Mouse (Mus musculus): ENCODE results near the gene Ugt1a5.
A peak's percentile ranks its signal among the peaks of the same experiment; 100 is the strongest.

The Ugt1a5 gene

DNA sequence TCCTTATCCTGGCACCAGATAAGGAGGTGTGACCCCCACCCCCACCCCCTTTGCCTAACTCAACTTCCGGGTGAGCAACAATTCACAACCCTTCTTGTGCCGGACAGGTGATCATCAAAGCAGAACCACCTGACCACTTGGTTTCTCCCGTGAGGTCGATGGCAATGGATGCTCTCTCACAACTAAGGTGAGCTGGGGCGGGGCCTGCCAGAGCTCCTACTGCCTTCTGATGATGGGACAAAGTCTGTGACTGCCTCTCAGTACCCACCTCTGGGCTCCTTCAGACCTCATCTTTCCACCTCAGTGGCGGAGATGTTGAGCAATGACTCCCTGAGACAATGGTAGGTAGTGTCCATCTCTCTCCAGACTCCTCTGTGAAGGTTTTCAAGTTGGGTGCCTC lies 80.1 kb downstream of the Ugt1a5 start:
- no peak for DNase-seq

DNA sequence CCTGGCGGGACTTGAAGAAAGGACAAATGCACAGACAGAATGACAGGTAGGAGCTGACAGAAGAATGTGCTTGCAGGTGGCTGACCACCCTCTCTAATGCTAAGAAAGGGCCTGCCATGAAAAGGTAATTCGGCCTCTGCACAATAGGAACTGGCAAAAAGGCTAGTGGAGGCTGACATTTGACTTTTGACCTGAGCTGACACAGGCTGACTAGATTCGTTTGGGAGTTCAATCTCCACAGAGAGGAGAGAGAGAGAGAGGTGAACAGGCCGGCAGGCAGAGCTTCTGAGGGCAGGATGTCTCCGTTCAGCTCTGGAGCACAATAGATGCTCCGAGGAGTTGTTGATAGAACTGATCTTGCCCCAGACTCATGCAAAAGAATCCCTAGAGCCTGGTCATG lies 80.6 kb downstream of the Ugt1a5 start:
- no peak for DNase-seq

DNA sequence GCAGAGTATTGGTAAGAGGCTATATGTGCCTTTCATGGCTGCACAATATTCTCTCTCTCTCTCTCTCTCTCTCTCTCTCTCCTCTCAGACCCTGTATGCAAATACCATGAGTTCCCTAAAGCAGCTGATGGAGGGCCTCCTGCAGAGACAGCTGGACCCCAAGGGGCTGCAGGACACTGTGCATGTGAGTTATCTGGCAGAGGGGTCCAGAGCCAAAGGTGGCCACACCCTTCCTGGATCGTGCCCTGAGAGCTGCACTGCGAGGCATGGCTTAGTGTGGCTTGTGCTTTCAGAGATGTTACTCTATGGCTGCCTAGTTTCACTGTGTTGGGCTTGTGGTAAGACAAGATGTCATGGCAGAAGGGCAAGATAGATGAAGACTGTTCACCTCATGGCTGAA lies 81.8 kb downstream of the Ugt1a5 start:
- DNase-seq = no peak

GRCm38 (mm10) chr1:88248658-88249057 lies 82.8 kb downstream of the Ugt1a5 start:
- no peak for DNase-seq

GRCm38 (mm10) chr1:88249596-88249995 lies 83.8 kb downstream of the Ugt1a5 start:
- no peak for DNase-seq

DNA sequence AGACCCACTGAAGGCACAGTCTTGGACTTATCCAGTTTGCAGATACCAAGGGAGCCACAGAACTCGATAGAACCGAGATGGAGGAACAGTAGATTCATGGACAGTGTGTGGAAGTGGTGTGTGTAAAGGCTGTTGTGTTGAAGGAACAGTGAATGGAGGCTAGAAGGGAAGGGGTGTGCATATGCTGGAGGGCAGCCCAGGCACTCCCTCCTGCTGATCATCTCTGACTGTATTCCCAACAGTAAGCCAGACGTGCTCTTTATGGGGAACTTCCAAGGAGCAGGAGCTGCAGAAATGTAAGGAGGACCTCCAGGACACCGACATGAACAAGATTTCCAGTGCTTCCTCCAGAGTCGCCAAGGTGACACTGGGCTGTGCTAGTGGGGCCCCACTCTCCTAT lies 84.2 kb downstream of the Ugt1a5 start:
- no peak for DNase-seq

DNA sequence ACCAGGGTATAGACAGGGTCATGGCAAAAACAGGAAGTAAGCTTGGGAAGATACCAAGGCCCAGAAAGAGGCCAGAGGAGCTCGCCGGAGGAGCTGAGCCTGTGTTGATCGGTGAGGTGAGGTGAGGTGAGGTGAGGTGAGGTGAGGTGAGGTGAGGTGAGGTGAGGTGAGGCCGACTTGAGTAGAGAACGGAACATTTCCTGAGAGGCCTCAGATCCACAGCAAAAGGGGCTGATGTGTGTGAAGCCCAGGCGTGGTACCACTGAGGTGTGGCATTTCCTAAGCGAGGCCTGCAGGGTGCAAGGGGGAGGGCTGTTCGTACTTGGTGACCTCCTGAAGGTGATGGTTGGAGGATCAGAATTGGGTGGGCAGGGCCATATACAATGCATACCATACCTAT lies 87.3 kb downstream of the Ugt1a5 start:
- no peak for DNase-seq

GRCm38 (mm10) chr1:88253540-88253939 lies 87.7 kb downstream of the Ugt1a5 start:
- no peak for DNase-seq

DNA sequence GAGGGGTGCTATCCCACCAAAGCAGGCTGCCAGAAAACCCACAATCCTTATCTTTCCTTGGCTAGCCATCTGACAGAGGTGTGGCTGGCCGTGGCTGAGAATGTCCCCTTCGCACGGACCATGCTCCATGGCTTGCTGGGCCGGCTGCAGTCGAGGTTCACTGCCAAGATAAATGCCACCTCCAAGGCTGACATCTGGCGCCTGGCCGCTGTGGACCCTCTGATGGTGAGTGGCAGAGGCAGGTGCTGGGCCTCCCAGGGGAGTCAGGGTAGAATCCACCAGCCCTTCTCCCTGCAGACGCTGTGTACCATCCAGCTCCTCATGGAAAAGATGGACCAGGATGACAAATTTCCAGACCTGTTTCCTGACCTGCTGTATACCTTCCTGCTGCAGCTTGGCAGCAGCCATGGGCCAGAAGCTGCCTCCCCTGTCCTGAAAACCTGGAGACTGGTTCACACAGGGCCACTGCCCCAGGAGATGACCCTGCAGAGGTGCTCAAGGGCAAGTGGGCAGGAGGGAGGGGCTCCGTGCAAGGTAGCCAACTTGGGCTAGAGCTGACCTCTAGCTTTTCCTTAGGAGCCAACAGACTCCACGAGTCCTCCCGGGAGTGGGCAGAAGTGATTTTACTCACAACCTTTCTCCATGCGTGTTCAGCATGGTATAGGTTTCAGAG lies 89.1 kb downstream of the Ugt1a5 start:
- DNase-seq = no peak

DNA sequence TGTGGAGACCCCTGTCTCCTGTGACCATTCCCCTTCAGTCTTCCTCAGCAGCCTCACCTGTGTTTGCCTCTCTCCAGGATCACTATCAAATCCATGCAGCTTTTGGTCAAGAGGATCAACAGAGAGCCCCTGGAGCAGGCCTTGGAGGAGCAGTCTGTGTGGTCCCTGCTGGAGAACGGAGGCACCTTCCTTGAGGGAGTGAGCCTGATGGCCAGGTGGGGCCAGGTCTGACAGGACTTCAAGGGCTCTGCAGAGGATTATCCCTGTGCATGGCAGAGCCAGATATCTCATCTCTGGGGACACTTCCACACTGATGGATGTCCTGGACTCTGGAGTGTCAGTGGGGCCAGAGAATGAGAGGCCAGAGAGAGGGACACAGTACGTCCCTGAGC lies 89.7 kb downstream of the Ugt1a5 start:
- DNase-seq = no peak

- DNase-seq = no peak
Measured at GRCm38 (mm10) chr1:88255989-88256754, 90.4 kb downstream of the Ugt1a5 start.

DNA sequence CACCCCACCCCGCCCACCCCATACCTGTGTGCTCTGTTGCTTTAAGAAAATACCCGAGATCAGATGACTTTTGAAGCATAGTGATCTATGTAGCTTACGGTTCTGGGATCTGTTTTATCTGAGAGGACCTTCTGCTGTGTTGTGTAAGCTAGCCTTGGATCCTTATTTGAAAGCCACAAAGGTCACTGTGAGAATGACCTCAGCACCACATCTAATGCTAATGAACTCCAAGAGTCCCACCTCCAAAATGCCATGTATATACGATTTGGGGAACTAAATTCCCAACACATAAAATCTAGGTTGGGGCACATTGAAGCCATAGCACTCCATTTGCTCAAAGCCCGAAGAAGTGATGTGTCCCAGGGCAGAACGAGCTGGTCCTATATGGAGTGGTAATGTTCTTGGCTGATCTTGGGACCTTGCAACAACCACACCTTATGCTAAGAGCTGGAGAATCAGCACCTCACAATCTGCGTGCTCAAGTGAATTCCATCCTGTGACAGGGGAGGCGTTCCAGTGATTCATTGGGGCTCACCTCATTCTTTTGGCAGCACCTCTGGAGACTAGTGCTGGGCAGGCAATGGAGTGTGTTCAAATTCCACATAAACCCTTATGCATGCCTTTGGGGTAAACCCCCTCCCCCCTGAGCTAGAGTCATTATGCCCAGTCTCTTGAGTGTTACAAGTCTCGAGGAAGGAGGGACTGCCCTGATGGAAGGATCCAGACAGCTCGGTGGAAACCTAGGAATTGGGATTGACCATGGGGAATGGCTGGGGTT lies 91.3 kb downstream of the Ugt1a5 start:
- DNase-seq = no peak

DNA sequence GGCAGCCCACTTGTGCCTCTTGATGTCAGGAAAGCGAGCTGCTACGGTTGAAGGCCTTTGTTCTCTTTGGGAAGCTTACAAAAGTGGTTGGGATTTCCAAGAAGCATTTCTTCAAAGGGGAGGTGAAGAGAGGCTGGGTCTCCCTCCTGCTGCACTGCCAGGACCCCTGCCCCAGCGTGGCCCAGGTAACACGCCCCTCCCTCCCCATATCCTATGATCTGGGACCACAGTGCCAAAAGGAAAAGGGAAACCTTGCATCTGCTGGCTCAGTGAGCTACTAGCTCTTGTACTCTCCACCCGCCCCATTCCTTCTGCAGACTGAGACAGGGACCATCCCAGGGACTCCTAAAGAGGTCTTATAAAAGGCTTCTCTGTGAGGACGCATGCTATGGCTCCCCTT lies 91.9 kb downstream of the Ugt1a5 start:
- DNase-seq = no peak

DNA sequence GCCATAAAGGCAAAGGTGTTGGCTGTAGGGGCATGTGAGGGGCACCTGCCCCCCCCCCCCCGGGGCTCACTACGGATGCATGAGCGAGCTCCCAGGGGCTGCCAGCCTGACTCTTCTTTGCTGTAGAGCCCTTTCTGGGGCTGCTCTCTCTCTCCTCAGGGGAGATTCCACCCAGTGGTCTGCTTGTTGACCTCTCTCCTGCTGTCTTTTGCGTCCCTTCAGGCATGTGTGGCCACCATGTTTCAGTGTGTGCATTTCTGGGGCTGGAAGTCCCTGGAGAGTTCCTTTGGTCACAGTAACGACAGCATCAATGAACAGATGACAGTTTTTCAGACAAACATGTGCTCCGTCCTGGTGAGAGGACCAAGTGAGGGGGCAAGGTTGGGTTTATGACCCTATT lies 92.5 kb downstream of the Ugt1a5 start:
- DNase-seq = no peak

DNA sequence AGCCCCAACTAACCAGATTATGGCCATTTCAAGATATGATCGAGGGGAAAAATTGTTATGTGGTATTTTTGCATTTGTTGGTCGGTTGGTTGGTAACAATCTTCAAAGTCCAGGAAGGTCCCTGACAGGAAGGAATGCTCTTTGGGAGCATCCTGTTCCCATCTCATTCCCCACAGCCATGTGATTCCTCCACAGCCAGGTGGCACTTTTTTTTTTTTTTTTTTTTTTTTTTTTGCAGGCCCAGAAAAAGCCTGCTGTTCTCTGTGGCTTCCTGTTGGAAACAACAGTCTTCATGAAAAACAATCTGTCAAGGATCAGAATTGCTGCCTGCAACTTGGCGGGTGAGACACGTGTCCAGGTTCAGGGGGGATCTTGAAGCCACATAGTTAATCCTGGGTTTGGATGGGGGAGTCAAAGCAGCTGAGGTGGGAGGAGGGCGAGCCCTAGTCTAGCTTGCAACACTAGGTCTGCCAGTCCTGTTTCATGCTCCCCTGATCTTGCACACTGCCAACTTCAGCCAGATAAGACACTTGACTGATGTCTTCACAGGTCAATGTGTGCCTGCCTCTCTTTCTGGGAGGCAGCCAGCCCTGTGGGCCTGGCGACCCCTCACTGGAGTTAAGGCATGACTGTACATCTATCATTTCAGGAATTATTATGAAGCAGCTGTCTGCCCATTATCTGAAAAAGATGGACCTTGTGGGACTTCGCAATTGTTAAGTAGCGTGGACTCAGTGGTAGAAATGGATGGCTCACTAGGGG lies 93.2 kb downstream of the Ugt1a5 start:
- DNase-seq = no peak

GRCm38 (mm10) chr1:88259643-88260024 lies 93.8 kb downstream of the Ugt1a5 start:
- DNase-seq = no peak

DNA sequence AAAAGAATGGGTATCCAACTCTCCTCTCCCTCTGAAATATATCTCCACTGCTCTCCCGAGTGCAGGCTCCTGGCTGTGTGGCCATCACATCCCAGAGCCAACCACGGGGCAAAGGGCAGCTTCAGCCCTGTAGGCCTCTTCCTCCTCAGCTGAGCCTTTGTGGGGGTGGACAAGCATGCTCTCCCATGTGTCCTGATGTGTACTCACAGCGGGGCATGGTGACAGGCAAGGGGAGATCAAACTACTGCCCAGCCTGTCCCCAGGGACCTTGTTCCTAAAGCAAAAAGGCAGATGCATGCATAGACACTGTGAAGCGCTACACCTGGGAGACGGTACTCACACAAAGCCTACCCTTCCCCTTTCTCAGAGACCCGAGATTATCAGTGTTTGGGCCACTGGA lies 94.3 kb downstream of the Ugt1a5 start:
- DNase-seq = peak; percentile 46

- no peak for DNase-seq
Measured at GRCm38 (mm10) chr1:88260604-88261377, 95.0 kb downstream of the Ugt1a5 start.

GRCm38 (mm10) chr1:88261706-88262105 lies 95.9 kb downstream of the Ugt1a5 start:
- DNase-seq = no peak

DNA sequence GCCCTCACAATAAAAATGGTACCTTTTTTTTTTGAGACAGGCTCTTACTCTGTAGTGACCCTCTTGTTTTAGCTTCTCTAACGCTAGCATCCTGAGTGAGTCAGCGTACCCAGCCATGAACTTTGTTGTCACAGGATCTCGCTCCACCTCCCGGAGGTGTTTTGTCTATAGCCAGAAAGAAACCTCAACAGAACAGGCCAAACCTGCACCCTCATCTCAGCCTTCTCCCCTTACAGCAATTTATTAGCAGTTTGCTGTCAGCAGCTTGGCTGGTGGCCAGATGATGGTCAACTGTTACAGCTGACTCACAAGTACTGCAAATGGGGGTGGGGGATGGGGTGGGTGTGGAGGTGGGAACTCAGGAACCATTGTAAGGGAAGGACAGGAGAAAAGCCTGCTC lies 96.4 kb downstream of the Ugt1a5 start:
- DNase-seq = peak; percentile 62

GRCm38 (mm10) chr1:88262961-88263360 lies 97.1 kb downstream of the Ugt1a5 start:
- no peak for DNase-seq

DNA sequence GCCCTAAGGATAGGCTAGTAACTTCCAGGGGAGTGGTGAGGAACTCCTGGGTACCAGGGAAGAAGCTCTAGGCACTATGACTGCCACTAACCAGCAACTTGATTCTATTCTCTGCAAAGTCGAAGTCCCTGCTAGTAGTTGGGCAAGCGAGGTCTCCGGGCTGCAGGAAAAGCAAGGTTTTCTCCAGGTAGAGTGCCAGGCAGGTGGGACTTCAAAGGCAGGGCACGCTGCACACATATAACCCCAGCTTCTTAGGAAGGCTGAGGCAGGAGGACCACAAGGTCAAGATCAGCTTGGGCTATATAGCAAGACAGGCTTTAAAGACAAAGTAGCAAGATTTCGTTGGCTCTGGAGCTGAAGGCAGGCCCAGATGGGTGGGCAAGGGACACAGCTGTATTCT lies 98.0 kb downstream of the Ugt1a5 start:
- DNase-seq = no peak

All from right cerebral cortex, postnatal 14 days (tissue).